Mouse (Mus musculus) embryo, embryonic 10 days (tissue): ENCODE measurements at regions not wholly inside any gene's neighbourhood (a gene's known extent, or its start where the extent isn't known, plus 50 kb on each side); places are given as distances from the start of the nearest gene placed in this dataset.
A peak's percentile ranks its signal among the peaks of the same experiment; 100 is the strongest.

Source experiments
- DNase-seq: peaks from one replicate; pipeline ENCODE4 v3.0.0-alpha.2; 2015; ENCODE audit warnings: low spot score

DNA sequence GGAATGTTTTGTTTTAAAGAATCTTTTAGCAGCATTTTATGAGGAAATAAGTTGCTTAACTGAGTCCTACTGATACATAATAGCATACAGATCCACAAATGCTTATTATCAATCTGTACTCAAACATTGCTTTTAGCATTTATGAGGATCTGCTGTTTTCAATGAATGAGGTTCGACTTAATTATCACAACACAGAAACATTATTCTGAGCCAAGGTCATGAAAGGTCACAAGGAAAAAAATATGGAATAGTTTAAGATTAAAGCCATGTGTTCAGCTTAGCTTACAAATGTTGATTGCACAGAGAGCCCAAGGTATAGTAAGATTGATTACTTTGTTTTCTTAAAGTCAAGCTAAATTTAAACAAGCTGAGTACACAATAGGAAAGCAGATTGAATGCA lies 124.0 kb upstream of the Gm44 start:
- peak; percentile 5 for DNase-seq
